Mouse (Mus musculus) E14TG2a.4 (cell line): ENCODE results near the gene Bspry.

Experiments used
- CTCF ChIP-seq: conservative IDR thresholded peaks from 2 replicates; pipeline ENCODE4 v1.5.1; 2014; ENCODE audit warnings: low read length
- POU5F1 ChIP-seq: IDR thresholded peaks from 2 replicates; pipeline ENCODE4 v1.6.1; 2014; ENCODE audit warnings: low read length, borderline replicate concordance

- TF ChIP-seq CTCF, result no peak
- no peak for TF ChIP-seq POU5F1
These were observed 38.9 kb upstream of the Bspry start for GRCm38 (mm10) chr4:62440986-62441385.
